Mouse (Mus musculus): ENCODE data around the gene Rcan1.

DNA sequence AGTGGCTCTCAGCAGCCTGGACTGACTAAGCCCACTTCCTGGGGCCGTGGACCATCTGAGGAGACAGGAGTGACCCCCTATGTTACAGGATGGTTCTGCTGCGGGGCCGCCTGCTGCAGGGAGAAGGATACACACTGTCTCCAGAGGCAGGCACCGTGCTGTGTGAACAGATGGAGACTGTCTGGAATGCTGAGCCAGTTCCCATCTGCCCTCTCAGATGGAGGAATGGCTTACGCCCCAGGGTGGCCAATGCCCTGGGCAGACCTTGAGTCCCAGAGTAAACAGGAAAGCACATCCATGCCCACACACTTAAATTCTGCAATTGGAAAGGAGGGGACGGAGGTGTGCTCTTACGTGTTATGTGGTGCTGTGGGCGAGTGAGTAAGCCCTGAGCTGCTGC, 20.3 kb downstream of the Rcan1 start:
- TF ChIP-seq POLR2A (IDR thresholded peaks at IDR 0.05; ENCODE audit: borderline replicate concordance, extremely low read depth, low read depth, low read length) = no peak
- TF ChIP-seq CTCF (IDR thresholded peaks at IDR 0.05; ENCODE audit: insufficient read depth, low read length) = no peak

Measured in lung, adult 2 months (tissue).